Mouse (Mus musculus) lung, postnatal 0 days (tissue): ENCODE results near the gene Poc1a.

ENCODE experiments used
- CTCF ChIP-seq: IDR thresholded peaks from 2 replicates; pipeline ENCODE4 v1.5.1; 2016; ENCODE audit warnings: antibody characterized with exemption, mild to moderate bottlenecking
- EP300 ChIP-seq: IDR thresholded peaks from 2 replicates; pipeline ENCODE4 v1.6.1; 2016; ENCODE audit warnings: antibody characterized with exemption, mild to moderate bottlenecking, control low read depth

- TF ChIP-seq EP300 (no peak), CTCF (no peak)
These were observed 80.3 kb downstream of the Poc1a start for GRCm38 (mm10) chr9:106361140-106361539.
